Mouse (Mus musculus): ENCODE measurements around the gene Nuak1. TPM values are rescaled to one million over a fixed set of nuclear protein-coding genes. Genes with fewer than 3 reads are reported as not detected.

Gene Nuak1
- total and polyA plus RNA-seq, 2 experiments = 0.65 to 1.4 TPM

- H3K4me3 ChIP-seq (ENCODE audit: insufficient read depth, low read depth, low read length) = no peak overlapping the region
- 96% methylated on average over 3 of the region's 3 CpGs for WGBS
- H3K9ac ChIP-seq (ENCODE audit: low read depth, low read length) = no peak overlapping the region
- no peak for DNase-seq (ENCODE audit: extremely low read depth, low read depth, low spot score)
- H3K36me3 ChIP-seq (ENCODE audit: control insufficient read depth, insufficient read depth, low read length) = no peaks in the 10 kb centered on the region
- no peaks in the 10 kb centered on the region for H3K4me1 ChIP-seq (ENCODE audit: control insufficient read depth, insufficient read depth, low read length)
- H3K27me3 ChIP-seq (ENCODE audit: control insufficient read depth, insufficient read depth, low read length) = no peaks in the 10 kb centered on the region
- no peak for TF ChIP-seq CTCF (IDR thresholded peaks at IDR 0.05; ENCODE audit: low read depth, low read length)
- no peaks in the 10 kb centered on the region for H3K79me2 ChIP-seq (ENCODE audit: control insufficient read depth, insufficient read depth, low read length)
- no peak overlapping the region for H3K27ac ChIP-seq (replicated peaks; ENCODE audit: insufficient read depth, low read depth, low read length)
Measured at GRCm38 (mm10) chr10:84392723-84393081, 47.7 kb downstream of the Nuak1 start.

GRCm38 (mm10) chr10:84392027-84392722, 48.2 kb downstream of the Nuak1 start:
- Histone ChIP-seq H3K27ac (replicated peaks; ENCODE audit: insufficient read depth, low read depth, low read length) (no peak overlapping the region), H3K4me3 (ENCODE audit: insufficient read depth, low read depth, low read length) (no peak overlapping the region), H3K27me3 (ENCODE audit: control insufficient read depth, insufficient read depth, low read length) (no peaks in the 10 kb centered on the region), H3K9ac (ENCODE audit: low read depth, low read length) (no peak overlapping the region), H3K79me2 (ENCODE audit: control insufficient read depth, insufficient read depth, low read length) (no peaks in the 10 kb centered on the region), H3K36me3 (ENCODE audit: control insufficient read depth, insufficient read depth, low read length) (no peaks in the 10 kb centered on the region), H3K4me1 (ENCODE audit: control insufficient read depth, insufficient read depth, low read length) (no peaks in the 10 kb centered on the region)
- WGBS = 79% methylated on average over 14 of the region's 14 CpGs
- TF ChIP-seq POLR2A (IDR thresholded peaks at IDR 0.05; ENCODE audit: extremely low read depth, insufficient read depth, low read length) (no peak), CTCF (IDR thresholded peaks at IDR 0.05; ENCODE audit: low read depth, low read length) (peak; percentile 20; the same call in 1 of the 2 replicates)
- no peak for DNase-seq (ENCODE audit: extremely low read depth, low read depth, low spot score)

GRCm38 (mm10) chr10:84389707-84390106, 50.7 kb downstream of the Nuak1 start:
- no peak for DNase-seq (ENCODE audit: extremely low read depth, low read depth, low spot score)
- Histone ChIP-seq H3K79me2 (ENCODE audit: control insufficient read depth, insufficient read depth, low read length) (no peaks in the 10 kb centered on the region), H3K27me3 (ENCODE audit: control insufficient read depth, insufficient read depth, low read length) (no peaks in the 10 kb centered on the region), H3K9ac (ENCODE audit: low read depth, low read length) (no peak overlapping the region), H3K4me1 (ENCODE audit: control insufficient read depth, insufficient read depth, low read length) (no peaks in the 10 kb centered on the region), H3K27ac (replicated peaks; ENCODE audit: insufficient read depth, low read depth, low read length) (no peak overlapping the region), H3K36me3 (ENCODE audit: control insufficient read depth, insufficient read depth, low read length) (no peaks in the 10 kb centered on the region), H3K4me3 (ENCODE audit: insufficient read depth, low read depth, low read length) (no peak overlapping the region)
- WGBS = 78% methylated on average over 5 of the region's 5 CpGs
- TF ChIP-seq CTCF (IDR thresholded peaks at IDR 0.05; ENCODE audit: low read depth, low read length) (no peak), POLR2A (IDR thresholded peaks at IDR 0.05; ENCODE audit: extremely low read depth, insufficient read depth, low read length) (no peak)

- Histone ChIP-seq H3K4me3 (ENCODE audit: insufficient read depth, low read depth, low read length) (no peak overlapping the region), H3K79me2 (ENCODE audit: control insufficient read depth, insufficient read depth, low read length) (no peaks in the 10 kb centered on the region), H3K27me3 (ENCODE audit: control insufficient read depth, insufficient read depth, low read length) (no peaks in the 10 kb centered on the region), H3K9ac (ENCODE audit: low read depth, low read length) (no peak overlapping the region), H3K27ac (replicated peaks; ENCODE audit: insufficient read depth, low read depth, low read length) (no peak overlapping the region; the same call in 1 of the 2 replicates), H3K36me3 (ENCODE audit: control insufficient read depth, insufficient read depth, low read length) (no peaks in the 10 kb centered on the region), H3K4me1 (ENCODE audit: control insufficient read depth, insufficient read depth, low read length) (no peaks in the 10 kb centered on the region)
- TF ChIP-seq CTCF (IDR thresholded peaks at IDR 0.05; ENCODE audit: low read depth, low read length) (no peak), POLR2A (IDR thresholded peaks at IDR 0.05; ENCODE audit: extremely low read depth, insufficient read depth, low read length) (no peak)
- peak; percentile 24 for DNase-seq (ENCODE audit: extremely low read depth, low read depth, low spot score)
- 62% methylated on average over 22 of the region's 22 CpGs for WGBS
Measured at GRCm38 (mm10) chr10:84388357-84389141, 51.8 kb downstream of the Nuak1 start.

GRCm38 (mm10) chr10:84387338-84387737, 53.1 kb downstream of the Nuak1 start:
- 75% methylated on average over 4 of the region's 4 CpGs for WGBS
- H3K27me3 ChIP-seq (ENCODE audit: control insufficient read depth, insufficient read depth, low read length) = no peaks in the 10 kb centered on the region
- DNase-seq (ENCODE audit: extremely low read depth, low read depth, low spot score) = no peak
- H3K79me2 ChIP-seq (ENCODE audit: control insufficient read depth, insufficient read depth, low read length) = no peaks in the 10 kb centered on the region
- H3K36me3 ChIP-seq (ENCODE audit: control insufficient read depth, insufficient read depth, low read length) = no peaks in the 10 kb centered on the region
- H3K4me3 ChIP-seq (ENCODE audit: insufficient read depth, low read depth, low read length) = no peak overlapping the region
- H3K4me1 ChIP-seq (ENCODE audit: control insufficient read depth, insufficient read depth, low read length) = peaks cover under 1% of the 10 kb centered on the region; the same call in 1 of the 2 replicates
- H3K27ac ChIP-seq (replicated peaks; ENCODE audit: insufficient read depth, low read depth, low read length) = no peak overlapping the region
- TF ChIP-seq POLR2A (IDR thresholded peaks at IDR 0.05; ENCODE audit: extremely low read depth, insufficient read depth, low read length) (no peak), CTCF (IDR thresholded peaks at IDR 0.05; ENCODE audit: low read depth, low read length) (no peak)
- H3K9ac ChIP-seq (ENCODE audit: low read depth, low read length) = no peak overlapping the region

Data from liver, adult 2 months (tissue).